Mouse (Mus musculus) testis, adult 2 months (tissue): ENCODE measurements around the gene Bcl2l11. TPM values are rescaled to one million over a fixed set of nuclear protein-coding genes. Genes with fewer than 3 reads are reported as not detected.
"Not testable (repeated sequence)": the region's sequence is repeated elsewhere in the genome, so short reads cannot be mapped to it uniquely, and the experiment has no call there.

Experiments used
- H3K27ac ChIP-seq: fragments of 200-500 bp; 2 replicates; pipeline ENCODE4 v1.5.1; 2012; ENCODE audit warnings: low read depth, low read length; ENCODE audit not compliant: control insufficient read depth, insufficient read depth
- H3K27me3 ChIP-seq: fragments of 200-500 bp; 2 replicates; pipeline ENCODE4 v1.6.1; 2012; ENCODE audit warnings: mild to moderate bottlenecking, low read length, moderate library complexity; ENCODE audit not compliant: control insufficient read depth, insufficient read depth
- H3K36me3 ChIP-seq: fragments of 200-500 bp; 2 replicates; pipeline ENCODE4 v1.6.1; 2012; ENCODE audit warnings: mild to moderate bottlenecking, low read length; ENCODE audit not compliant: control insufficient read depth, insufficient read depth
- H3K4me1 ChIP-seq: fragments of 200-500 bp; 2 replicates; pipeline ENCODE4 v1.6.1; 2012; ENCODE audit warnings: low read length; ENCODE audit not compliant: control insufficient read depth, insufficient read depth
- H3K4me3 ChIP-seq: fragments of 200-500 bp; 2 replicates; pipeline ENCODE4 v1.5.1; 2012; ENCODE audit warnings: low read depth, mild to moderate bottlenecking, low read length, moderate library complexity, mixed read lengths; ENCODE audit not compliant: control insufficient read depth
- CTCF ChIP-seq: fragments of 200-500 bp; IDR thresholded peaks from 2 replicates; pipeline ENCODE4 v1.5.1; 2012; ENCODE audit warnings: low read depth, mild to moderate bottlenecking, inconsistent platforms, low read length, moderate library complexity; ENCODE audit not compliant: control insufficient read depth, insufficient read depth, insufficient replicate concordance
- POLR2A ChIP-seq: fragments of 200-500 bp; IDR thresholded peaks from 2 replicates; pipeline ENCODE4 v1.6.1; 2012; ENCODE audit warnings: low read depth, mild to moderate bottlenecking, inconsistent platforms, low read length, moderate library complexity; ENCODE audit not compliant: control insufficient read depth
- polyA plus RNA-seq: library from polyadenylated mRNA; depleted of rRNA; stranded (reverse); fragments of >200 nt; gene quantifications from 2 replicates; pipeline ENCODE4 v1.2.3, GENCODE M21; 2012

The Bcl2l11 gene
- polyA plus RNA-seq, 1 experiment, result 63.3 TPM

- Histone ChIP-seq H3K4me1 (no peaks in the 10 kb centered on the region), H3K36me3 (no peaks in the 10 kb centered on the region), H3K27me3 (no peaks in the 10 kb centered on the region), H3K27ac (no peak overlapping the region), H3K4me3 (no peak overlapping the region)
- no peak for TF ChIP-seq CTCF
- TF ChIP-seq POLR2A, result no peak
Observed at GRCm38 (mm10) chr2:128094602-128095001, 31.2 kb upstream of the Bcl2l11 start.

- Histone ChIP-seq H3K4me1 (no peaks in the 10 kb centered on the region), H3K27ac (no peak overlapping the region), H3K4me3 (no peak overlapping the region), H3K36me3 (no peaks in the 10 kb centered on the region), H3K27me3 (no peaks in the 10 kb centered on the region)
- TF ChIP-seq CTCF, result no peak
- no peak for TF ChIP-seq POLR2A
Observed at GRCm38 (mm10) chr2:128095270-128095669, 30.6 kb upstream of the Bcl2l11 start.

- no peak for TF ChIP-seq POLR2A
- Histone ChIP-seq H3K4me1 (no peaks in the 10 kb centered on the region), H3K4me3 (no peak overlapping the region), H3K27me3 (no peaks in the 10 kb centered on the region), H3K36me3 (no peaks in the 10 kb centered on the region), H3K27ac (no peak overlapping the region)
Observed at GRCm38 (mm10) chr2:128096070-128096469, 29.8 kb upstream of the Bcl2l11 start.

GRCm38 (mm10) chr2:128098118-128098517 lies 27.7 kb upstream of the Bcl2l11 start:
- H3K36me3 ChIP-seq, H3K4me3 ChIP-seq, H3K4me1 ChIP-seq, H3K27ac ChIP-seq, H3K27me3 ChIP-seq: not testable (repeated sequence)

- Histone ChIP-seq H3K36me3 (no peaks in the 10 kb centered on the region), H3K4me3 (no peak overlapping the region), H3K27me3 (no peaks in the 10 kb centered on the region), H3K4me1 (no peaks in the 10 kb centered on the region), H3K27ac (no peak overlapping the region)
- no peak for TF ChIP-seq POLR2A
- TF ChIP-seq CTCF, result no peak
Observed at GRCm38 (mm10) chr2:128102086-128102485, 23.8 kb upstream of the Bcl2l11 start.

- H3K36me3 ChIP-seq, result no peaks in the 10 kb centered on the region
Observed at GRCm38 (mm10) chr2:128104815-128105214, 21.0 kb upstream of the Bcl2l11 start.

GRCm38 (mm10) chr2:128105651-128106050 lies 20.2 kb upstream of the Bcl2l11 start:
- Histone ChIP-seq H3K4me3 (no peak overlapping the region), H3K36me3 (no peaks in the 10 kb centered on the region), H3K27me3 (no peaks in the 10 kb centered on the region), H3K4me1 (no peaks in the 10 kb centered on the region), H3K27ac (no peak overlapping the region)
- no peak for TF ChIP-seq POLR2A
- TF ChIP-seq CTCF, result no peak

More at GRCm38 (mm10) chr2:128104815-128105214, 21.0 kb upstream of the Bcl2l11 start:
- Histone ChIP-seq H3K4me3 (no peak overlapping the region), H3K4me1 (no peaks in the 10 kb centered on the region), H3K27me3 (no peaks in the 10 kb centered on the region), H3K27ac (no peak overlapping the region)
- TF ChIP-seq CTCF, result no peak
- TF ChIP-seq POLR2A, result no peak

- Histone ChIP-seq H3K27me3 (no peaks in the 10 kb centered on the region), H3K4me1 (no peaks in the 10 kb centered on the region), H3K36me3 (no peaks in the 10 kb centered on the region), H3K4me3 (no peak overlapping the region), H3K27ac (no peak overlapping the region)
- no peak for TF ChIP-seq POLR2A
- no peak for TF ChIP-seq CTCF
Observed at GRCm38 (mm10) chr2:128111537-128111936, 14.3 kb upstream of the Bcl2l11 start.
